Mouse (Mus musculus) frontal cortex, adult 2 months (tissue): ENCODE data around the gene Leng8. TPM values are rescaled to one million over a fixed set of nuclear protein-coding genes. Genes with fewer than 3 reads are reported as not detected.
"Not testable (repeated sequence)": the region's sequence is repeated elsewhere in the genome, so short reads cannot be mapped to it uniquely, and the experiment has no call there.

Experiments used
- DNase-seq, 2 experiments: peaks; one replicate each; pipeline ENCODE4 v3.0.0; 2022; ENCODE audit warnings: low spot score in 1 of 2; ENCODE audit errors: extremely low spot score in 1 of 2
- polyA plus RNA-seq: library from polyadenylated mRNA; depleted of rRNA; stranded (reverse); fragments of >200 nt; gene quantifications from 2 replicates; pipeline ENCODE4 v1.2.3, GENCODE M21; 2012

Gene Leng8
- polyA plus RNA-seq, 1 experiment, result 641 TPM

DNA sequence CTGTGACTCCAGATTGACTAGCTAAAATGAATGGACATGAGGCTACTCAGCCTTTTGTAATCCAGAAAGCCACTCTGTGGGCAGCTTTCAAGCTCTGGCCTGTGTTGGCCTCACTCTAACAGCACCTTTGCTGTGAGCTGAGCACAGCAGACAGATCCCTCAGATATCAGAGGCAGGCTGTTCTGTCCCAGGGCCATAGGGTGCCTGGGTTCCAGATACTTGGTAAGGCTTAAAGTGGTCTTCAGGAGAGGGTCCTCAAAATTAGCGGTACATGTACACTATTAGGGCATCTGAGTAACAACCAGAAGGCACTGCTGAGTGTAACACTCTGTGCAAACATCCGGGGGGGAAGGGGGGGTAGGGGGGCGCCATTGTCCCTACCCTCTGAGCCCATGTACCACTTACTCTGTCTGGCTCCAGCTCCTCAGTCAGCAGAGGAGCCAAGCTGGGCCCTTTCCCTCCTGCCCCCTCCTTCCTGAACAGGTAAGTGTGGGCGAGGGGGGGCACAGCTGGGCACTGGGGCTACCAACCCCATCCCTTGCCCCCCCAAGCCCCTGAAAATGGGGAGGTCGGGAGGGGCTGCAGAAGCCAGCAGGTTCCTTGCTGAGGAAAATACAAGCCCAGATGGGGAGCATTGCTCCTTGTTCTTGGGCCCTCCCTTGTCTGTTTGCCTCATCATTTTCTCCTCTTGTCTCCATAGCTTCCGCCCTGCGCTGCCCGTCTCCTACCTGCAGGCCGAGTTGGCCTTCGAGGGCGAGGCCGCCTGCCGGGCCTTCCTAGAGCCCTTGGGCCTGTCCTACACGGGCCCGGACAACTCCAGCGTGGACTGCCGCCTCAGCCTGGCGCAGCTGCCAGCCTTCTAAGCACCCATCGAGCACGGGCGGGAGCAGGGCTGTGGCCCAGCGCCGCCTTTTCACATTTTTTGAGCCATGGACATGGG lies 9.7 kb downstream of the Leng8 start:
- DNase-seq, result no peak

DNA sequence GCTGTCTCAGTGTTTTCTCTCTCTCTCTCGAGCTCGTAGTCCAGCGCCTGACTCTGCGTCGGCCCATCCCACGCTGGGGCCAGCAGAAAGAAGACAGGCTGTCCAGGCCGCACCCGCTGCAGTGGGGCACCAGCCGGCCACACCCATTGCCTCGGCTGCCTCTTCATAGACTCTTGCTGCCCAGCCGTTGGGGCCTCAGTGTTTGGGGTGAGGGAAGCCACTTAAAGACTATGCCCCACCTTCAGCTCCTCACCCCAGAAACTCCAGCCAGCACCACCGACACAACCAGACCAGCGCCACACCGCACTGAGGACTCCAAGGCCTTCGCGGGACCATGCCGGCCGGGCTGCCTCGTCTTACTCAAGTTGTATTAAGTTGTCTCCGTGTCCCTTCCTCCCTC lies 10.5 kb downstream of the Leng8 start:
- DNase-seq, result no peak

DNA sequence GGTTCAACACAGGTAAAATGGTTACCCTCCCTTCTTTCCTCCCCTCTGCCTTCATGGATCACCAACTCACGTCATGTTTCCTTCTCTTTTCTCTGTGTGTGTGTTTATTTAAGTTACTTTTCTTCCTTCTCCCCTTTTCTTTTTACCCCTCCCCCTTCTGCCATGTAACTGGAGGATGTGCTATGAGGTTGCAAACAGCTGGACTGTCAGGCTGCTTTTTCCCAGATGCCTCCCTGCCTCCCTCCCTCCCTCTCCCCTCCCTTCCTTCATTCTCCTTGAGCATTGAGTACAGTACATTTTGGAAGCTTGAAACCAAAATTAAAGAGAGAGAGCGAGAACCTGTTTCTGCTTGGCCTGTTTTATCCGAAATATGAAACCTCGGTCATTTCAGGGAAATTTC lies 11.0 kb downstream of the Leng8 start:
- DNase-seq, result no peak

DNA sequence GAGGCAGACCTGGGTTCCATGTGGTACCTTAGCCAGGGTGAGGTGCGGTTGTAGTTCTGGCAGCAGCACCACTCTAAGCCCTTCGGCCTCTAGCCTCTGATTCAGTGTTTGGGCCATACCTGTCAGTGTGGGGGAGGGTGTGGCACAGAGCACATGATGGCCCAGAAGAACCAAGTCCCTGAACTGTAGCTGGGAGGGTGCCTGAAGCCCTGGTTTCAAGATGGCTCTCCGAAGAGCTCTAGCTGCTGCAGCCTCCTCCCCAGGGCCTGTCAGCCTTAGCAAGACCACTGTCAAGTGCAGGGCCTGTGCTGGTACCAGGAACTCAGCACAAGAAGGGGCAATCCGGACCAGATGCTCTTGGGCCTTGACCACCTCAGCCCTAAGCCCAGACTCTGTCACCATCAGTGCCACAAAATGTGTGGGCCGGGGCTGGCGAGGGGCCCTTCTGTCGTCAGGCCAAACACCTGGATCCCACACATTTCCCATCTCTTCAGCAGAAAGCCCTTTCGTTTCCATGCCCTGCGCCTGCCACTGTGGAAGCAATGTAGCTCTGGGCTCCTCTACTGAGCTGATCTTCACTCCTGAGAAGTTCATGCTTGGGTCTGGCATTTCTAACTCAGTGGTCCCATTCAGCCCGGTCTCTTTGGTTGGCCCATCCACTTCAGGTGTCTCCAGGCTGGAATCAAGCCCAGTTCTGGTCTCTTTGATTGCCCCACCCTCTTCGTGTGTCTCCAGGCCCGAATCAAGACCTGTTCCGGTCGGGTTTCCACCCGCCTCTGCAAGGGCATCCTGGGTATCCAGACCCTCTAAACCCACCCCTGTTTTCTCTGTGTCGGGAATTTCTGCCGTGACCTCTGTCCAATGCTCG lies 11.7 kb downstream of the Leng8 start:
- DNase-seq, result no peak

DNA sequence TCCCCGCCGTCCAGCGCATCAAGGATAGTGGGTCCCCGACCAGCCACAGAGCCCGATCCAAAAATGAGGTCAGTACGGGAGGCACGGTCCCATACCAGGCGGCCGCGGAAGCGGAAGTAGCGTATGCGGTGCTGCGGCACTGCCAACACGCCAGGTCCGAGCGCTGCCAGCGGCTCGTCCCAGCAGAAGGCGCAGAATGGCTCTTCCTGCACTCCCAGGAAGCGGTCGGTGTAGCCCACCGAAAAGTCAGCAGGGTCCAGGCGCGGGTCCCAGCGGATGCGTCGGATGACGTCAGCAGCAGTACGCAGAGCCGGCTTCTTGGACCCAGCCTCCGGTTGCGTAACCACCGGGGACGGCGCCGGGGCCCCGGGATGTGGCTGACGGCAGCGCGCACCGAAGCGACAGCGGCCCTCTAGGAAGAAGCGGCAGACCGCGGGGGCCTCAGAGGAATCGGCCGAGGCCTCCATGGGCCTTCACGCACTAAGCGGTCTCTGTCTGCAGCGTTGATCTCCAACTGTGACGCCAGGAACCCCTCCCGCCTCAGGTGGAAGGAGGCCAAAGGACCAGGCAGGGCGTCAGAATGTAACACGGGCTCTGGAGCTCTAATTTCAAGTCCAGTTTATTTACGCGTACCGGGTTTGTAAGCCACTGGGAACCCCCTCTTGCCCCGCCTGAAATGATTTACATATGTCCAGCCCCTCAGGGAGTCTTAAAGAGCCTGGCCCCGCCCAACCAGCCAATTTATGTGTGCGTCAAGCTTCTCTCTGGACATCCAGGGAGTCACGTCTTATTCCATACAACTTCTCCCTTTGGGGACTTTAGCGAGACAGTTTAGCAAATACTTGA lies 12.6 kb downstream of the Leng8 start:
- DNase-seq, result peak in 1 of 2 experiments; percentile 85

DNA sequence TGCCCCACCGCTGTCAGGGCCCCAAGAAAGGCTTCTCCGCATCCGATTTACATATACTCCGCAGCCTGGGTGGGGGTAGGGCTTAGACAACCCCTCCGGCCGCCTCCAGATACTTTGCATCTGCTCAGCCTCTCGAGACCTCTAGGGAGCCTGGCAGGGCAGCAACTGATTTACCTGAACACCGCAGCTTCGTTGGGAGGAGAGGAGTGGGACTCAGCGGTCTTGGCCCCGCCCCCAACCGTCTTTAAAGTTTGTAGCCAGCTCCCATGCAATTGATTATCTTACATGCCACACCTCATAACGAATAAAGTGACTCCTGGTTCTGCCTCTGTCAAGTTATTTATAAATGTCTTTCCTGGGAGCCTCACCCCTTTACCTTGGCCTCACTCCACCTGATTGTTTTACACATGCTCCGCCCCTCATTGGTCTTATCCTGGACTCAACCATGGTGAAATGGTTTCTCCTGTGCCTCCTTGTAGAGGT lies 13.3 kb downstream of the Leng8 start, which contains the start of gene Leng9:
Gene Leng9, minus strand, starts transcription at position 316 of the 483 bp plus-strand sequence.
- DNase-seq, result no peak

DNA sequence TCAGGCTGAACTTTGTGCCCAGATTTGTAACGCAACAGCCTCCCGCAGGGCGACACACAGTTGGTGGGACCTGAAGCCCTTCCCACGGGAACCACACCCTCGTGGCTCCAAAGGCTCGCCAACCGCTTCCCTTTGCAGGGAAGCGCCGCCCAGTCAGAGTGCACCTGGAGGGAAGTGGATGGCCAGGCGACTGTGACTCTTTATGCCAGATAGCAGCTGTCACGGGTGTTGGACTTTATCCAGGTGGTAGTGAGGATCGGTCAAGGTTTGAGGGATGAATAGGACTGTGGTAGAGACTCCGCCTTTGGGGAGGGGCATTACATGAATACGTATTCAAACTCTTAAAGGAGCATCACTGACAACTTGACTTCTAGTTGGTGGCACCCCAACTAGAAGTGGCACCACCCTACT lies 14.0 kb downstream of the Leng8 start:
- peak in 1 of 2 experiments; percentile 64 for DNase-seq

DNA sequence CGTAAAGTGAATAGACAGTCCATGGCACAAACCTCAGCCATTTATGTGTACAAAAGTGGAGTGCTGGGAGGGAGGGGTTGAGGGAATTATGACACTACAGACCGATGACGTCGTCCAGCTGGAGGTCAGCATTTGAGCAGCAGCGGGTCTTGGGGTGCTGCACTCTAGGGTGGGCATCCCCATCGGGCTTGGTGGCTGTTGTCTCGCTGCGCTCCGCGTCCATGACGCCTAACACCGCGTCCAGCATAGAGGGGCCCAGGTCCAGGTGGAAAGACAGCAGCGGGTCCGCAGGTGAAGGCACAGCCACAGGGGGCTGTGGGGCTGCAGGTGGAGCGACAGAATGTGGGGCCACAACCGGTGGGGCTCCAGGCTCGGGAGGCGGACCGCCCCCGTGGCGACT lies 14.4 kb downstream of the Leng8 start:
- no peak for DNase-seq

DNA sequence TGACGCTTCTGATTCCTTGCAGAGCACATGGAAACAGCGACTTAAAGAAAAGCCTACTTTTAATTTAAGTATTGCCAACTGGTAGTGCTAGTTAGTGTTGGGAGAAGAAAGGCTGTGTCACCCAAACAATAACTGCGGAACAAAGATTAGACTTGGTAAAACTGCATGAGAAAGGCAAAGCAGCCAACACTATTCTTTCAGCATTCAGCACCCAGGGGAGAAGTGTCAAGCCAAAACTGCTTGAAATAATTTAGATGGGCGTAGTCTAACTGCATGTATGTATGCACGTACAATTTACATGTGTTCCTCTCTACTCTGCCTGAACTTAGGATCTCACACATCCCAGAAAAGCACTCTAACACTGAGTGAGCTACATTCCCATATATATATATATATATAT lies 17.5 kb downstream of the Leng8 start:
- no peak for DNase-seq

DNA sequence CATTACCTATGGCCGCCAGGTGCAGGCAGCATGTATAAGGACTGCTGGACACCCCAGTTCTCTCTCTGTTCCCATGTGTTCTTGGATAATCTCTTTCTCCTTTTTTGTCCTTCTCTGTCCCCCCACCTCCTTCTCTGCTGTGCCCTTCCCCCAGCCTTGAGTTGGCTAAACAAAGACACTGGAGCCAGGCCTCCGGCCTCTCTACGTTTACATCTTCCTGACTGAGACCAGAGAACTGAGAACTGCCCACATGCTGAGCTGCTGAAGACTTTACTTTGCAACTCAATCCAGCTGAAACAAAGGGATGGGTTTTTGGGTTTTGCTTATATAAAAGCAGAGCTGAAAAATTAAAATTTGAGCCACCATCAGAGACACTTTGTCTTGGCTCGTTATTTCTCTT lies 18.1 kb downstream of the Leng8 start:
- no peak for DNase-seq

DNA sequence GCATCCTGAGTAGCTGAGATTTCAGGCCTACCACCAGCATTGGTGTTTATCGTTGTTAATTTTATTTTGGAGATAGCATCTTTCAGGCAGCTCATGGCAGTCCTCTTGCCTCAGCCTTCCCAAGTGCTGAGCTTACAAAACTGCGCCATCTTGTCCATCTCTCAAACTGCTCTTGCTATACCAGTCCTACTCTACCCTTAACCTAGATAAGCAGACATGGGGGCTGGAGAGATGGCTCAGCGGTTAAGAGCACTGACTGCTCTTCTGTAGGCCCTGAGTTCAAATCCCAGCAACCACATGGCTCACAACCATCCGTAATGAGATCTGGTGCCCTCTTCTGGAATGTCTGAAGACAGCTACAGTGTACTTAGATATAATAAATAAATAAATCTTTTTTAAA lies 24.8 kb downstream of the Leng8 start:
- DNase-seq, result not testable (repeated sequence)

DNA sequence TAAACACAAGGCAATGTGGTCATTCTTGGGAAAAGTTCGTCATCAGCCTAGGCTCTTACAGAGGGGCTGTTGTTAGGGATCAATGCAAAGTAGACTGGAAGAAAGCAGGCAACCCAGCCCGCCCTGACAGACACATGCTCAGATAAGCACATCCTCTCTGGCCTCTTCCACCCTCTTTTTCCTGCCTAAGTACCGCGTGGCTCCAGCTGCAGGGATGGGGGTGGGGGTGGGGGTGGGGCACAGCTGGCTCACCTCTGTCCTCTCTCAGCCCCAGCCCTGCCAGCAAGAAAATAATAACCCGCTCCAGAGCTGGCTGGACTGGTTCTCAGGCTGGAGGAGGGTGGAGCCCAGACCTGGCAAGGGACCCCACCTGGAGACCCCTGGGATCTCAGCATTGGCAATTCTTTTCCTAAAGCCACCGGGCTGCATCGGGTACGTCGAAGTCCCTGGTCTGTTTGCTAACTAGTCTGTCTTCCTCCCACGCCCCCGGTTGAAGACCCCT lies 26.8 kb downstream of the Leng8 start:
- DNase-seq, result no peak

DNA sequence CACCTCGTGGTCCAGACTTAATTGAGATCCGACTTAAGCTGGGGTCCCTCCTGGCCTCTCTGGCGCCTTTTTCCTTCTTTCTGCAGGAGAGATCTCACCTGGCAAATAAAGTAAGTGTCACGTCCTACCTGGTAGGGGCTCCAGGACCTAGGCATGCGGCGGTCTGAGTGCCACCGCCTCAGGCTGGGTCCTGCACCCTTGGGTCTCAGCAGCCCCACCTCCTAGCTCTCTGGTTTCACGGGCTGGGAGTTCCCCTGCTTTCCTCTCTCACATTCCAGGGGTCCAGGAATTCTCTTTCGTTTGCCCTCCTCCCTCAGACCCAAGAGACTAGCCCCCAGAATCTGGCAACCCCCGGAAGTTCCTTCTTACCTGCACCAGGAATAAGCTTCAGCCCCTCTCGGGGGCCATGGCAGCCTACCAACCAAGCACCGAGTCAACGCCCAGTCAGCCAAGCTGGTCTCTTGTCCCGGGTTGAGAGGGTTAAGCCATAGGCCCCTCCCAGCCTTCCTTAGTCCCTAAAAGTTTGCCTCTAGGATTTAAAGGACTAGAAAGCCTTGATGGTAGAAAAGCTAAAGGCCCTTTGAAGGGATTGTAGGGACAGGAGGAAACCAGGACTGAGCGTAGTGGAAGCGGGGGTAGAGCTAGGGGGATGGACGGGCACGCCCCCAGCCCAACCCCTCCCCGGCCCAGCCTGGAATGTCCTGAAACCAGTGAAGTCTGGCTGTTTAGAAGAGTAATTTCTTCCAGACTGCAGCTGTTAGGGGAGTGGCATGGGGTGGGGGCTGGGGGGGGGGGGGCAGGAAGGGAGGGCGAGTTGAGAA lies 27.5 kb downstream of the Leng8 start, which contains the start of gene Cdc42ep5:
Gene Cdc42ep5, minus strand, starts transcription at position 771 of the 821 bp plus-strand sequence.
- no peak for DNase-seq

DNA sequence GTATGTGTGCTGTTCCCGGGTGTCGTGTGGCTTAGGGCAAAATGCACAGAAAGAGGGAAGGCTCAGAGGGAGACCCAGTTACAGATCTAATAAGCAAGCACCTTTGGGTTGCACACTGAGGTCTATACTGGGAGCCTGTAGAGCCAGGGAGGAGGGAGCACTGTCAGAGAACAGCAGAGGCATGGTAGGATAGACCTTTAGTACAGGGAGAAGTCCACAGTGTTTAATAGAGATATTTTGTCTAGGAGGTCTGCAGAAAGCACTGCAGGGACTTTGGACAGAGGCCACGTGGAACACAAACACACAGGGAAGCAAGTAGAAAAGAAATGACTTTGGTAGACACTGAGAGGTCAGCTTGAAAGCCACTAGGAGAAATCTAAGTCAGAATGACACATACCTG lies 28.4 kb downstream of the Leng8 start:
- no peak for DNase-seq

DNA sequence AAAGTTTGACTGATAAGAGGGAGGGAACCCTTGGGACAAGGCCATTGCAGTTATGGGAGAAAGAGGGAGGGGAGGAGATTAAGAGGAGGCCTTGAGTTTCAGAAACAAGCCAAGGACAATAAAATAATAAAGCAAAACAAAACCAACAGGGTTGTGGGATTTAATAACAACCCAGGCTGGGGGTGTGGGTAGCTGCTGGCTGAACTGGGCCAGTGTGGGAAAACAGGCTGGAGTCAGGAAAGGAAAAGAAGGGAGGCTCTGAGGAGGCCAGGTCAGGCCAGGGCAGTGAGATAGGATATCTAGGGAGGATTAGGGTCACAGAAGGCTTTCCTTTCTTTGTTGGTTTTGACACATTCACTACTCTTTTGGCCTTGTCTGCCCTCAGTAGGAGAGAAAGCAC lies 30.3 kb downstream of the Leng8 start:
- DNase-seq, result no peak

DNA sequence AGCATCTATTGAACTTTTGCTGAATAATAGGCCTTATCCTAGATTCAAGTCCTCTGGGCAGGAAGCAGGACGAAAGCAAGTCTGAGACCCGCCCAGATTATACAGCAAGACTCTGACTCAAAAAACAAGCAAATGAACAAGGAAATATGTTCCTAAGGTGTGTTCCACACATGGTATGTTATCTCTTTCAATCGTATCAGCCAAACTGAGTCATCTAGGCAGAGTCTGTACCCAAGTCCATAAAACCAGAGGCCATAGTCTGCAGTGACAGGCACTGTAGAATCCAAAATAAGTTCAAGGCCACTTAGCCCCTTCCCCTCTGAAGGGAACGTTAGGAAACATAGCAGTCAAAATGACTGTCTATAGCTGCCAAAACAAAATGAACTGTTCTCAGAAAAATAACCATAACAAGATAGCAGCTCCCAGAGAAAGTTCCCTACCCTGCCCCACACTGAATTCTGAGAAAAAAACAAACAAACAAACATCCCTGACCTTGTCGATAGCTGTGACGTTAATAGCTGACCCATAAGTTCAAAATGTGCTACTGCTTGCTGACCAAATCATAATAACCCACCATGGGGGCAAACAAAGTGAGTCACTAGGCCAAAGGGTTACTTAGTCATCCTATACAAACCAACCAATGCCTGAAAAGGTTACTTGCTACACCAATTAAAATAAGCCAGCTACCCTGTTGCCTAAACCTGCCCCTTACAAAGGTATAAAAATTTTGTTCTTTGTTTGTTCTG lies 33.5 kb downstream of the Leng8 start:
- no peak for DNase-seq

DNA sequence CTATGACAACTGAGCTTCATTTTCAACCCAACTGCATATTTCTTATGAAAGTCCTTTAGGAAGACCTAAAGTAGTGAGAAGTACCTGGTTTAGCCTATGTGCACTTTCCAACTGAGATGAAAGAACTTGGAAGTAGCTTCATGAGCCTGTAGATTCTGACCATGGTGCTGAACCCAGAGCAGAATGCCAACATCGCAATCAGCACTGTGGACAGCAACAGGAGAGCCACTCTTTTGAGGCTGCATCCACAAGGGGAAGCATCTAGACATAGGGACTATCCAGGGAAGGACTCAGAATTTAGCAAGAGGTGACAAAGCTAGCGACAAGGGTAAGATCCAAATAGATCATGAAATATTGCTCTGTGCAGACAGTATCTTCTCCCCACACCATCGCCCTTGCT lies 41.6 kb downstream of the Leng8 start:
- peak in 1 of 2 experiments; percentile 9 for DNase-seq
